Mouse (Mus musculus) embryonic stem cell, embryonic (primary cell): Measurements from ENCODE around the gene Nol8.

ENCODE experiments used
- CTCF ChIA-PET, 4 experiments: fragments of 300-600 bp in 2 of 4; fragments of 350-600 bp in 2 of 4; sonication (Branson Sonifier 250); formaldehyde crosslinking; loops; one replicate each; lab custom pipeline; 2022; ENCODE audit warnings: inconsistent platforms in 2 of 4; lab: Charles Lee
- POLR2A ChIA-PET, 4 experiments: fragments of 300-600 bp in 2 of 4; fragments of 350-600 bp in 2 of 4; sonication (Branson Sonifier 250); formaldehyde crosslinking; loops; one replicate each; lab custom pipeline; 2022; ENCODE audit warnings: antibody characterized with exemption in 4 of 4, inconsistent platforms in 1 of 4; lab: Charles Lee

The Nol8 gene

DNA sequence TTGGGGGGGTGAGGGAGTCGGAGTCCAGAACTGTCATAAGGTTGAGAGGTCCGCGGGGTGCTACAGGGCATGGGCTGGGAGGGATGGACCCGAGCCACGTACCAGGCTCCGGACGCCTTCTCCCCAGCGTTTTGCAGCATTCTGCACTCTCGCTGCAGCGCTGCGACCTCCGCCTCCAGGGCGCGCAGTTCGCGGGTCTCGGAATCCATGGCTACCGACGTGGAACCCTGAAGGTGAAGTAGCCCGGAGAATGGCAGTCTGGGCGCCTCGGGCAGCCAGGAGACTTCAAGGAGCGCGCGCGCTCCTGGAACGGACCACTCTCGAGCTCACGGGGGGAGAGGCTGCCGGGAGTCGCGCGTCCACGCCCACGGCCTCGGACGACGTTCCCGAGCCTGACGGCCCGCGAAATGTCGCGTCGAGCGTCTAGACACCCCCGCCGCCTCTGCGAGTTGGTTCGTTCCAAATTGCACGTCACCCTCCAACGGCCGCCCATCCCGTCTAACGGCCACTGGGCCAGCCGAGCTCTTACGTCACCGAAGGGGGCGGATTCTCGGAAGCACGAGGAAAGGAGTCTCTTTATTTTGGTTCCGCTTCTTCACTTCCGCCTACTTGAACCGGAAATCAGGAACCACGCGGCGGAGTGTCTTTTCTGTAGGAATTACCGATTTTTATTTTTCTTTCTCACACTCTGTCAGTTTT is at the start of gene Nol8, which contains the start of gene Cenpp:
Nol8 (plus strand) TSS at position 598 of the 699 bp plus-strand sequence.
Cenpp (minus strand) TSS at position 305 of the 699 bp plus-strand sequence.
- ChIA-PET CTCF (interaction anchor here in 1 of 4 experiments (0.6 kb wide), 1 partner anchor 484 kb away, joined by 3 read pairs; no protein-coding TSS in a partner anchor), POLR2A (interaction anchor here (0.7 to 5.0 kb wide), 42 partner anchors 9 to 682 kb away, joined by 3 to 40 read pairs (median 4); partner anchors contain the start of genes Iars (in 4 of the 4), Ippk (in 2 of the 4), Bicd2 (in 1 of the 4) and Susd3 (in 1 of the 4))

GRCm38 (mm10) chr13:49603603-49604002 is 49.3 kb upstream of the Nol8 start:
- ChIA-PET CTCF (no interaction called here), POLR2A (interaction anchor here in 2 of 4 experiments (0.6 to 1.2 kb wide), 2 partner anchors 9 to 1770 kb away, joined by 3 read pairs; no protein-coding TSS in a partner anchor)

DNA sequence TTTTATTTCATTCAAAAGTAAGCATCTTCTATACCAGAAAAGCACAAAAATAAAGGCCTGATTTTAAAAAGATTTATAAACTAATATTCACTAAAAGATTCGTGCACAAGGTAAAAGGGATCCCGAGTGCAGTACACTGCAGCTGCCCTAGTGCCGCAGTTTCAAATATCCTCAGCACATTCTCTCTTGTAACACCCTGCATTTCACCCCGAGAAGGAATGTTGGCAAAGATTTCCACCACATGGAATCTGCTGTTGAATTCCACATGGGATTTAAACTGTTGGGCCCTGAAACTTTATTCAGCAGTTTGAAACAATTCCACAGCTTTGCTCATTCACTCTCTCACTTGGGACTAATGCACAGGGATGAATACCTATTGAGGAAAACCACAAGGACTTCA is 45.2 kb upstream of the Nol8 start, which contains the start of gene Ogn:
Ogn (plus strand) TSS at position 333 of the 400 bp plus-strand sequence.
- ChIA-PET CTCF (no interaction called here), POLR2A (interaction anchor here in 2 of 4 experiments (0.5 to 0.6 kb wide), 2 partner anchors 42 to 150 kb away, joined by 3 to 7 read pairs; no protein-coding TSS in a partner anchor)

GRCm38 (mm10) chr13:49608589-49609322 is 44.1 kb upstream of the Nol8 start:
- ChIA-PET POLR2A (no interaction called here), CTCF (interaction anchor here in 1 of 4 experiments (0.9 kb wide), 1 partner anchor 50 kb away, joined by 3 read pairs; no protein-coding TSS in a partner anchor)

DNA sequence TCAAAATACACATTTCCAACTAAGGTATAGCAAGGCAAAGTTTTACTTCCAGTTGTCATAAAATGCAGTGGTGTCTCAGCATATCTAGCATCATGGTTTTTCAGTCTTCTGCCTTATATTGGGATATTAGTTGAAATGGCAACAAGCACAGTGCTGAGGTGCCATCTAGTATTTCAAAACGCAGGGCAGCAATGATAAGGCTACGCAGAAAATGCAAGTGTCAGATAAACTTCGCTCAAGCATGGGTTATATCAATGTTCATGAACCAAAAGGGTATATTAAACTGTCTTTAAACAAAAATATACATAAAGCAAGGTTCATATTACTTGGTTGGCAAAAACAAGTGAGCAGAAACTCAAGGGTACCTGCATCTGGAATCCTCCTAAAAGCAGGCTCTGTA is 35.9 kb upstream of the Nol8 start:
- CTCF ChIA-PET = no interaction called here
- POLR2A ChIA-PET = interaction anchor here in 1 of 4 experiments (1.0 kb wide), 1 partner anchor 36 kb away, joined by 3 read pairs; the partner anchor contains the start of genes Cenpp and Nol8

- CTCF ChIA-PET = no interaction called here
- POLR2A ChIA-PET = no interaction called here
Observed at GRCm38 (mm10) chr13:49618365-49618764, 34.5 kb upstream of the Nol8 start.

GRCm38 (mm10) chr13:49623216-49623615 is 29.7 kb upstream of the Nol8 start:
- ChIA-PET POLR2A (interaction anchor here in 1 of 4 experiments (1.0 kb wide), 1 partner anchor 29 kb away, joined by 3 read pairs; the partner anchor contains the start of genes Cenpp and Nol8), CTCF (interaction anchor here in 1 of 4 experiments (1.0 kb wide), 1 partner anchor 22 kb away, joined by 3 read pairs; no protein-coding TSS in a partner anchor)

GRCm38 (mm10) chr13:49628167-49628566 is 24.7 kb upstream of the Nol8 start:
- ChIA-PET CTCF (no interaction called here), POLR2A (no interaction called here)

DNA sequence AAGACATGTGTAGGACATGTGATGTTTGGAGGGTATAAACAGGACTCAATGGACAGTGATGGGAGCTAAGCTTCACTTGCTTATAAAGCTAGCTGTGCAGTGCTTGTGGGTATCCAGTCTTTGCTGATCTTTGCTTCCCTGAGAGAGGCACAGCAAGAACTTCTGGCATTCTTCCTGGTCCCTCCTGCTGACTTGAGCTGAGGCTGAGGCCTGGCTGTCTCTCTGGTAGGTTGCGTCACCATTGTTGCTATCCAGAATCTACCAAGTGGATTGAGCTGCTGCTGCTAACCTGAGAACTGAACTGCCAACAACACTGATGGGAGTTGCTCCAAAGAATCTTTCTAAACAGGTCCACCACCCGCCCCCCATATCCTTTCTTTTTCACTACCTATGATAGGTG is 23.8 kb upstream of the Nol8 start:
- ChIA-PET CTCF (no interaction called here), POLR2A (no interaction called here)

DNA sequence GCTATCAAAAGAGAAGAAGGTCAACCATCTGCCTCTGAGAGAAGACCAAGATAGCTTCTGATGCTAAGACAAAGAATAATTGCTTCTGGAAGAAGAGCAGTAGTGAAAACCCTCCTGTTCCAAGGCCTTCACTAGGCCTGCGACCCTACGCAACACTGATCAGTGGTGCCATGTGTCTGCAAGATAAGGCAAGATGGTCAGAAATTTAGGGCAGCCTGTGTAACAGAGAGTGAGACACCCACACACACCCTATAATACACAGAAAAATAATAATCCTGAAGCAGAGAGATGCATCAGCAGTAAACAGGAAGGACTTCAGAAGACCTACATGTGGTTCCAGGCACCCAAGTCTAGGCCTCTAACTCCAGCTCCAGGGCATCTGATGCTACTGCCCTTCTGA is 12.9 kb upstream of the Nol8 start:
- CTCF ChIA-PET = interaction anchor here in 2 of 4 experiments (0.6 to 0.7 kb wide), 2 partner anchors 14 to 189 kb away, joined by 3 read pairs; no protein-coding TSS in a partner anchor
- POLR2A ChIA-PET = interaction anchor here in 1 of 4 experiments (0.6 to 1.6 kb wide), 4 partner anchors 13 to 86 kb away, joined by 3 to 5 read pairs (median 4); partner anchors contain the start of genes Cenpp and Nol8

GRCm38 (mm10) chr13:49642650-49643049 is 10.2 kb upstream of the Nol8 start:
- POLR2A ChIA-PET = interaction anchor here in 2 of 4 experiments (0.6 kb wide), 2 partner anchors 15 to 314 kb away, joined by 3 read pairs; no protein-coding TSS in a partner anchor
- CTCF ChIA-PET = interaction anchor here in 1 of 4 experiments (0.6 kb wide), 1 partner anchor 60 kb away, joined by 4 read pairs; no protein-coding TSS in a partner anchor

GRCm38 (mm10) chr13:49643669-49644362 is 9.1 kb upstream of the Nol8 start:
- ChIA-PET CTCF (interaction anchor here in 2 of 4 experiments (1.2 to 1.9 kb wide), 2 partner anchors 194 kb away, joined by 4 to 7 read pairs; no protein-coding TSS in a partner anchor), POLR2A (no interaction called here)

- ChIA-PET CTCF (interaction anchor here (0.6 to 1.9 kb wide), 12 partner anchors 20 to 629 kb away, joined by 3 to 7 read pairs (median 3); partner anchors contain the start of gene Bicd2 (in 1 of the 4)), POLR2A (interaction anchor here in 3 of 4 experiments (0.6 to 1.2 kb wide), 4 partner anchors 9 to 303 kb away, joined by 3 to 4 read pairs (median 3); no protein-coding TSS in a partner anchor)
Observed at GRCm38 (mm10) chr13:49644731-49645529, 7.9 kb upstream of the Nol8 start.

- CTCF ChIA-PET = interaction anchor here in 1 of 4 experiments (1.9 kb wide), 1 partner anchor 197 kb away, joined by 7 read pairs; no protein-coding TSS in a partner anchor
- POLR2A ChIA-PET = interaction anchor here in 1 of 4 experiments (1.2 kb wide), 1 partner anchor 56 kb away, joined by 4 read pairs; no protein-coding TSS in a partner anchor
Observed at GRCm38 (mm10) chr13:49646019-49646418, 6.9 kb upstream of the Nol8 start.

DNA sequence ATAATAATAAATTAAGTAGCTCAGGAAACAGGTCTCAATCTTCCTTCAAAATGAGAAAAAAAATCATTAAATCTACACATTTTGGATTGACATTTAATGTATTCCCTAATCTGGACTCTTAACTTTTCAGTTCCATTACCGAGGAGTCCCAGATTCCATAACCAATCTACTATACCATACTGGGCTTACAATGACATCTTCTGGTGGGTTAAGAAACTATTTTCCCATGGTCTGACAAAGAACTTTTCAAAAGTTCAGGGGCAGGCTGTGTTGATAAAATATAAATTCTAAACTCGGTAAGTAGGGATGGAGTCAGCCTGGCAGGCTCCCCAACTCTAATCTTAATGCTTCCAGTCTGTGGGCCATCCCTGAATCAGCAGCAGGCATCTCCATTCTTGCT is 1.7 kb upstream of the Nol8 start:
- ChIA-PET POLR2A (interaction anchor here in 2 of 4 experiments (0.6 to 1.7 kb wide), 4 partner anchors 10 to 266 kb away, joined by 3 to 5 read pairs (median 4); partner anchors contain the start of gene Iars (in 1 of the 2)), CTCF (interaction anchor here in 1 of 4 experiments (0.7 kb wide), 1 partner anchor 102 kb away, joined by 4 read pairs; no protein-coding TSS in a partner anchor)

GRCm38 (mm10) chr13:49651781-49652351 is 1.0 kb upstream of the Nol8 start:
- ChIA-PET CTCF (interaction anchor here in 1 of 4 experiments (0.7 kb wide), 1 partner anchor 103 kb away, joined by 4 read pairs; no protein-coding TSS in a partner anchor), POLR2A (interaction anchor here (0.7 to 5.0 kb wide), 18 partner anchors 10 to 681 kb away, joined by 3 to 40 read pairs (median 6); partner anchors contain the start of genes Iars (in 4 of the 4), Bicd2 (in 1 of the 4) and Ippk (in 1 of the 4))
